Mouse (Mus musculus): ENCODE measurements around the gene Fndc5. TPM values are rescaled to one million over a fixed set of nuclear protein-coding genes. Genes with fewer than 3 reads are reported as not detected.

Fndc5 gene
- polyA plus RNA-seq, 1 experiment from 2014 or later: 1.4 TPM

DNA sequence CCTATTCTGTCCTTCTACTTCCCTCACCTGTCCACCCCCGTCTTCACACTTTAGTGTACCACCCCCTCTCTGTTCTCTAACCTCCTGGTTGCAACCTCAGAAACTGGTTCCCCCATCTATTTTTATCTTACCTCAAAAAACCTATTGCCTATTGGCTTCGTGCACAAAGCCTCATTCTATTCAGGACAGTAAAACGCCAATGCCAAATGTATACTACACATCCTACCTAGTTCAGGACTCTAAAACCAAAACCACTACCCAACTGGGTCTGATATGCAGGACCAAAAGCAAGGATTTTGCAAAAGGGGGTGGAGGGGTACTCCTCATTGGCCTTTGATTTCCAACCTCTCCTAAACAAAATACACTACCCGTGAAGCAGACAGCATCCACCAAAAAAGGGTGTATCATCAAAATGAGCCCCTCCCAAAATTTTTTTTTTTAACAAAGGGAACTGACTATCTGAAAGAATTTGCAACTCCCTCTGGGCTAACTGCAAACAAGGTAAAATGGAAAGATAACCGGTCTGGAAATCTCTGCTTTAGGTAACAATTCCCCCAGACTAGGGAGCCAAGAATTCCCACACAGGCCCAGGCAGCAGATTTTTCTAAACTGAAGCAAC lies 51.4 kb downstream of the Fndc5 start:
- Histone ChIP-seq H3K9ac (ENCODE audit: low read length) (peak overlapping the region; percentile 87), H3K9me3 (ENCODE audit: control insufficient read depth, low read length) (no peaks in the 10 kb centered on the region), H3K27me3 (ENCODE audit: control insufficient read depth, insufficient read depth, low read length) (no peaks in the 10 kb centered on the region), H3K36me3 (ENCODE audit: control insufficient read depth, insufficient read depth, low read length) (no peaks in the 10 kb centered on the region), H3K4me3 (ENCODE audit: low read depth, low read length) (peak overlapping the region; percentile 92), H3K4me2 (ENCODE audit: low read depth, low read length, severe bottlenecking) (peak overlapping the region; percentile 72), H3K27ac (ENCODE audit: low read depth, low read length) (peak overlapping the region; percentile 85; the same call in 1 of the 2 replicates), H3K4me1 (replicated peaks; ENCODE audit: control insufficient read depth, insufficient read depth, low read length) (peaks cover 5% of the 10 kb centered on the region)
- 46% methylated on average over 5 of the region's 5 CpGs for WGBS
- no peak for ATAC-seq (replicated peaks; ENCODE audit: low FRiP score)
- DNase-seq (ENCODE audit: low spot score): no peak

DNA sequence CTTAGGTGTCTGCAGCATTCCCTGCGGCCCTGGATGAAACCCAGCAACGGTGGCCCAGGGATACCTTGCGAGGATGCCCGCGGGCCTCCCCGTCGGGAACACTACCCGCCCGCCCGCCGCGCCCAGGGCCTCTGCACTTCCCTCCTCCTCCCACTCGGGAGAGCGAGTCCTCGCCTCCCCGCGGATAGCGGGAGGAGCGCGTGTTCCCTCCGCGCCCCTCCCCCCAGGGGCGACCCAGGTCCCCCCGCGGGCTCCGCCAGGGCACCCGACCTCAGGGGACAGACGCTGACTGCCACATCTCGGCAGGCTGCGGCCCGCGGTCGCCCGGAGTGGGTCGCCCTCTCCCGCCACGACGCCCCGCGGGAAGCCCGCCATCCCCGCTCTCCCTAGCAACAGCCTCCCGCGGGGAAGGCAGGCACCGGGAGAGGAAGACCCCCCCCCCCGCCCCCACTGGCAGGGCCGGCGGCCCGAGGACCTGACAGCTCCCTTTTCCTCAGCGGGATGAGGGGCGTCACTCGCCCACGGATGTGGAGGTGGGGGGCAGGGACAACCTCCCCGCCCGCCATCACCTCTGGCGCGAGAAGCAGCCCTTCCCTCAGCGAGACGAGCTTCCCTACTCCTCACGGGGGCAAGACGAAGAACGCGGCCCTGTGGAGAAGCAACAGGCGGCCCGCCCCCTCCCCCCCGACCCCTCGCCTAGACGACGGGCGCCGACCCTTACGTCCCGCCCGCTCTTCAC lies 52.2 kb downstream of the Fndc5 start:
- ATAC-seq (replicated peaks; ENCODE audit: low FRiP score): peak; percentile 35
- Histone ChIP-seq H3K36me3 (ENCODE audit: control insufficient read depth, insufficient read depth, low read length) (no peaks in the 10 kb centered on the region), H3K27ac (ENCODE audit: low read depth, low read length) (peak overlapping the region; percentile 85), H3K4me2 (ENCODE audit: low read depth, low read length, severe bottlenecking) (peak overlapping the region; percentile 72), H3K9me3 (ENCODE audit: control insufficient read depth, low read length) (no peaks in the 10 kb centered on the region), H3K4me1 (replicated peaks; ENCODE audit: control insufficient read depth, insufficient read depth, low read length) (peaks cover 5% of the 10 kb centered on the region), H3K9ac (ENCODE audit: low read length) (peak overlapping the region; percentile 87), H3K4me3 (ENCODE audit: low read depth, low read length) (peak overlapping the region; percentile 92), H3K27me3 (ENCODE audit: control insufficient read depth, insufficient read depth, low read length) (no peaks in the 10 kb centered on the region)
- no peak for DNase-seq (ENCODE audit: low spot score)
- WGBS: under 1% methylated on average over 57 of the region's 74 CpGs

DNA sequence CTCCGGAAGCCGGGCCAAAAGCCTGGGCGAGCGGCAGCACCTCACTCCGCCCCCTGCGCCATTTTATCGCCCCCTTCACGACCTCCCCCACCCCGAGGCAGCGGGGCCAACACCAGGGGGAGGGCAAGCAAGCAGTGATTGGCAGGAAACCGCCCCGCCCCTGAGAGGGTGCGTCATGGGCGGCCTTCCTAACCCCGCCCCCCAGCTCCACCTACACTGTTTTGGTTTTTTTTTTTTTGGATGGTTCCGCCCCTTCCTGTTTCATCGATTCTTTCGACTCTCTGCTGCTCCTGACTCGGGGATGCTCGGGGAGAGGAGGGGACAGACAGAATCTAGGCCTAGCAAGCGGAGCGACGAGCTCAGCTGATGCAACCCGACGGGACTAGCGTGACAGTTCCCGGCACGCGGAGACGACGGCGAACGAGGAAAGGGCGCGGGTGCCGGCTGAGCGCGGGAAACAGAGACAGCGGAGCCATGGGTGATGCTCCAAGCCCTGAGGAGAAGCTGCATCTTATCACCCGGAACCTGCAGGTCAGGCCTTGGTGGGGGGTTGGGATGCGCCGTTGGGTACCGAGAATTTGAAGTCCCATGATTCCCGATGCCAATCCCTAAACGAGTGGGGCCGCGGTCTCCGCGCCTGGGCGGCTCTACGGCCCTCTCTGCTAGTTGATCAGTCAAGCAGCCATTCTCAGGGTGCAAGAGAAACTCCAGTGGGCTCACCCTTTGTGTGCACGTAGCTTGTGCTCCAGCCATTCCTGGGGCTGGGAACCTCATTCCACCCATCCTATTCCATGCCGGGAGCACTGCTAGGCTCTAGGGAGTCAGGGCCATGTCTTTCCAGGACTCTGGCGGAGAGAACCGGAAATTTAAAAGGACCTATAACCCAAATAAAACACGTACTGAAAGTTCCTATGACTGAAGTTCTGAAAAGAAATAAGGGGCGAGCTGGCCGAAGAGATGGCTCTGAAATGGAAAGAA lies 53.0 kb downstream of the Fndc5 start, which contains the start of the genes S100pbp and Yars:
TSS of gene S100pbp (minus strand) at position 186 of the 978 bp plus-strand sequence.
TSS of gene Yars (plus strand) at position 219 of the 978 bp plus-strand sequence.
- no peaks in the 10 kb centered on the region for H3K36me3 ChIP-seq (ENCODE audit: control insufficient read depth, insufficient read depth, low read length)
- peaks cover 5% of the 10 kb centered on the region for H3K4me1 ChIP-seq (replicated peaks; ENCODE audit: control insufficient read depth, insufficient read depth, low read length)
- H3K4me2 ChIP-seq (ENCODE audit: low read depth, low read length, severe bottlenecking): peak within 1 kb of the TSS; percentile 80
- peak within 1 kb of the TSS; percentile 87 for H3K9ac ChIP-seq (ENCODE audit: low read length)
- ATAC-seq (replicated peaks; ENCODE audit: low FRiP score) (peak; percentile 84), DNase-seq (ENCODE audit: low spot score) (peak; percentile 99)
- H3K27me3 ChIP-seq (ENCODE audit: control insufficient read depth, insufficient read depth, low read length): no peaks in the 10 kb centered on the region
- peak within 1 kb of the TSS; percentile 92 for H3K4me3 ChIP-seq (ENCODE audit: low read depth, low read length)
- peak within 1 kb of the TSS; percentile 85 for H3K27ac ChIP-seq (ENCODE audit: low read depth, low read length)
- no peaks in the 10 kb centered on the region for H3K9me3 ChIP-seq (ENCODE audit: control insufficient read depth, low read length)
- under 1% methylated on average over 52 of the region's 58 CpGs for WGBS

- peak overlapping the region; percentile 80 for H3K4me2 ChIP-seq (ENCODE audit: low read depth, low read length, severe bottlenecking)
- H3K27ac ChIP-seq (ENCODE audit: low read depth, low read length): no peak overlapping the region
- H3K36me3 ChIP-seq (ENCODE audit: control insufficient read depth, insufficient read depth, low read length): no peaks in the 10 kb centered on the region
- no peak for ATAC-seq (replicated peaks; ENCODE audit: low FRiP score)
- H3K4me3 ChIP-seq (ENCODE audit: low read depth, low read length): peak overlapping the region; percentile 92
- H3K9ac ChIP-seq (ENCODE audit: low read length): peak overlapping the region; percentile 81
- 4% methylated on average over 12 of the region's 12 CpGs for WGBS
- H3K9me3 ChIP-seq (ENCODE audit: control insufficient read depth, low read length): no peaks in the 10 kb centered on the region
- H3K4me1 ChIP-seq (replicated peaks; ENCODE audit: control insufficient read depth, insufficient read depth, low read length): peaks cover 5% of the 10 kb centered on the region
- peak; percentile 56 for DNase-seq (ENCODE audit: low spot score)
- H3K27me3 ChIP-seq (ENCODE audit: control insufficient read depth, insufficient read depth, low read length): no peaks in the 10 kb centered on the region
Observed at GRCm38 (mm10) chr4:129190538-129190937, 53.7 kb downstream of the Fndc5 start.

GRCm38 (mm10) chr4:129191691-129192090 lies 54.9 kb downstream of the Fndc5 start:
- no peaks in the 10 kb centered on the region for H3K27me3 ChIP-seq (ENCODE audit: control insufficient read depth, insufficient read depth, low read length)
- WGBS: 75% methylated on average over 5 of the region's 5 CpGs
- ATAC-seq (replicated peaks; ENCODE audit: low FRiP score) (no peak), DNase-seq (ENCODE audit: low spot score) (no peak)
- H3K36me3 ChIP-seq (ENCODE audit: control insufficient read depth, insufficient read depth, low read length): no peaks in the 10 kb centered on the region; the same call in 1 of the 2 replicates
- H3K9me3 ChIP-seq (ENCODE audit: control insufficient read depth, low read length): no peaks in the 10 kb centered on the region
- H3K27ac ChIP-seq (ENCODE audit: low read depth, low read length): no peak overlapping the region
- H3K4me2 ChIP-seq (ENCODE audit: low read depth, low read length, severe bottlenecking): no peak overlapping the region
- peaks cover 5% of the 10 kb centered on the region for H3K4me1 ChIP-seq (replicated peaks; ENCODE audit: control insufficient read depth, insufficient read depth, low read length)
- H3K4me3 ChIP-seq (ENCODE audit: low read depth, low read length): no peak overlapping the region
- H3K9ac ChIP-seq (ENCODE audit: low read length): no peak overlapping the region

Other genes with a start within 250 kb of the Fndc5 start
- 11.5 TPM in 2 replicates for gene Azin2, start 174.6 kb upstream of the Fndc5 start, polyA plus RNA-seq (2014; fragmentation: Nextera tagmentation; extraction: Ambion mirVana)
- gene Ak2, start 145.0 kb upstream of the Fndc5 start, polyA plus RNA-seq (2014; fragmentation: Nextera tagmentation; extraction: Ambion mirVana): 173 and 174 TPM in 2 replicates
- gene Rnf19b, start 78.7 kb upstream of the Fndc5 start, polyA plus RNA-seq (2014; fragmentation: Nextera tagmentation; extraction: Ambion mirVana): 10.1 and 12.2 TPM in 2 replicates
- 1.5 and 2.0 TPM in 2 replicates for gene Tmem54, start 31.5 kb upstream of the Fndc5 start, polyA plus RNA-seq (2014; fragmentation: Nextera tagmentation; extraction: Ambion mirVana)
- 0.87 and 1.2 TPM in 2 replicates for gene Hpca, start 15.0 kb upstream of the Fndc5 start, polyA plus RNA-seq (2014; fragmentation: Nextera tagmentation; extraction: Ambion mirVana)
- gene S100pbp, start 52.7 kb downstream of the Fndc5 start, polyA plus RNA-seq (2014; fragmentation: Nextera tagmentation; extraction: Ambion mirVana): 25.4 and 30.7 TPM in 2 replicates
- gene Yars, start 52.8 kb downstream of the Fndc5 start, polyA plus RNA-seq (2014; fragmentation: Nextera tagmentation; extraction: Ambion mirVana): 113 and 118 TPM in 2 replicates
- gene C77080, start 124.4 kb downstream of the Fndc5 start, polyA plus RNA-seq (2014; fragmentation: Nextera tagmentation; extraction: Ambion mirVana): 4.7 and 4.8 TPM in 2 replicates
- gene Sync, start 150.6 kb downstream of the Fndc5 start, polyA plus RNA-seq (2014; fragmentation: Nextera tagmentation; extraction: Ambion mirVana): 0.37 and 0.57 TPM in 2 replicates
- 508 and 555 TPM in 2 replicates for gene Rbbp4, start 198.4 kb downstream of the Fndc5 start, polyA plus RNA-seq (2014; fragmentation: Nextera tagmentation; extraction: Ambion mirVana)
- gene Zbtb8os, start 198.7 kb downstream of the Fndc5 start, polyA plus RNA-seq (2014; fragmentation: Nextera tagmentation; extraction: Ambion mirVana): 44.9 and 46.2 TPM in 2 replicates
- 8.3 TPM in 2 replicates for gene Zbtb8a, start 241.1 kb downstream of the Fndc5 start, polyA plus RNA-seq (2014; fragmentation: Nextera tagmentation; extraction: Ambion mirVana)

Data from forebrain, embryonic 11.5 days (tissue).